ENCODE assay signal across 11 mouse cellular contexts in the genomic region with DNA sequence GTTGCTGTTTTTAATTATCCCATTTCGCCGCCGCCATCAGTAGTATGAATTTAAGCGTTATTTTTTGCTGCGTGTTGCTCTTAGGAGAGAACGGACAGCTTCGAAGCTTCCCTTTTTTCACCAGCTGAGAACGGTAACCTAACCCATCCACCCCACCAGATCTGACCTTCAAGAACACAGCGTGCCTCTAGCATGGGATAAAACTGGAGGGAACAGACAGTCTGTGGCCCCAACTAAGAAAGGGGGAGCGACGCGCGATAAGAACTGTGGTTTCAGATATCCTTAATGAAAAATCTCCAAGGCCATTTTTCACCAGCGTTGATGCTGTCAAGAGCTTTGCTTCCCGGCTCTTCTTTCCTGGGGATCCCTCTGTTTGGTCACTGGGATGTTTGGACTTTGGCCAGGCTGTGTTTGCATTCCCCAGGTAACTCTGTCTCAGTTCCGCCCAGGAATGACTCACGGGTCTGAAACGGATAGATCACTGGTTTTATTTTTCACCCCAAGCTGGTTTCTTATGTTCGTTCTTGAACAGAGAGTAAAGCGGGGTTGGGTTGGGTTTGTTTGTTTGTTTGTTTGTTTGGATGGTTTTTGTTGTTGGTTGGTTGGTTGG.
DNase-seq lines count a peak whose midpoint lies in the region; ATAC-seq lines count a peak whose summit lies in the region.
"Had no signal": no experiment of that assay in that cellular context is flagged by ENCODE, and none has a peak within 500 bp of the region (broad histone marks: within the 10 kb centered on the region; RNA-seq: fewer than 3 reads in every experiment).

No protein-coding gene starts in this region.

- no peak for ATAC-seq in forebrain, embryonic 16.5 days
- ATAC-seq in forebrain, embryonic 15.5 days (replicated peaks): no peak
- no peak for ATAC-seq in megakaryocyte-erythroid progenitor cell, adult 5-6 weeks (replicated peaks; ENCODE audit: low FRiP score, low TSS enrichment, poor library complexity, severe bottlenecking)

- H3K27me3 ChIP-seq in forebrain, embryonic 16.5 days (replicated peaks; ENCODE audit: control insufficient read depth, insufficient read depth, low read length): no peaks in the 10 kb centered on the region
- no peaks in the 10 kb centered on the region for H3K27me3 ChIP-seq in forebrain, embryonic 15.5 days
- H3K27me3 ChIP-seq: midbrain, embryonic 13.5 days had no signal

- peak overlapping the region; percentile 47; the same call in 1 of the 2 replicates for H3K4me2 ChIP-seq in forebrain, embryonic 16.5 days (ENCODE audit: low read length)
- H3K4me2 ChIP-seq in forebrain, embryonic 15.5 days (replicated peaks): no peak overlapping the region

- H3K9ac ChIP-seq in forebrain, embryonic 16.5 days (replicated peaks; ENCODE audit: low read depth, low read length): no peak overlapping the region
- no peak overlapping the region for H3K9ac ChIP-seq in forebrain, embryonic 15.5 days (replicated peaks)
- H3K9ac ChIP-seq: midbrain, embryonic 13.5 days had no signal

- H3K4me1 ChIP-seq in forebrain, embryonic 16.5 days (replicated peaks; ENCODE audit: control insufficient read depth, insufficient read depth, low read length): peaks cover 5% of the 10 kb centered on the region
- peaks cover 6% of the 10 kb centered on the region for H3K4me1 ChIP-seq in forebrain, embryonic 15.5 days
- H3K4me1 ChIP-seq: midbrain, embryonic 13.5 days had no signal

- H3K9me3 ChIP-seq in forebrain, embryonic 16.5 days (ENCODE audit: control insufficient read depth, low read length): no peaks in the 10 kb centered on the region
- H3K9me3 ChIP-seq in forebrain, embryonic 15.5 days: no peaks in the 10 kb centered on the region
- H3K9me3 ChIP-seq: midbrain, embryonic 13.5 days had no signal

- 83% methylated on average over 20 of the region's 20 CpGs for WGBS in forebrain, embryonic 16.5 days
- 86% methylated on average over 20 of the region's 20 CpGs for WGBS in forebrain, embryonic 15.5 days

- peak; percentile 8 for DNase-seq in embryo, embryonic 9.5 days (ENCODE audit: extremely low spot score)
- peak; percentile 52 for DNase-seq in kidney, postnatal 14 days
- DNase-seq in lung, postnatal 10 days: peak; percentile 8
- no peak for DNase-seq in adrenal gland, postnatal 4 days (ENCODE audit: low spot score in 2 of 2)
- no peak for DNase-seq in cerebellum, postnatal 36 days
- DNase-seq: cerebellum, adult 9-10 months; right cerebral cortex, postnatal 25 days had no signal

- H3K4me3 ChIP-seq in forebrain, embryonic 16.5 days (replicated peaks; ENCODE audit: low read length): no peak overlapping the region
- H3K4me3 ChIP-seq in forebrain, embryonic 15.5 days: no peak overlapping the region
- H3K4me3 ChIP-seq: midbrain, embryonic 13.5 days had no signal

- no peaks in the 10 kb centered on the region for H3K36me3 ChIP-seq in forebrain, embryonic 16.5 days (ENCODE audit: control insufficient read depth, insufficient read depth)
- no peaks in the 10 kb centered on the region for H3K36me3 ChIP-seq in forebrain, embryonic 15.5 days
- H3K36me3 ChIP-seq: midbrain, embryonic 13.5 days had no signal

- no peak overlapping the region for H3K27ac ChIP-seq in forebrain, embryonic 16.5 days (ENCODE audit: low read length)
- H3K27ac ChIP-seq in forebrain, embryonic 15.5 days (replicated peaks): no peak overlapping the region
- H3K27ac ChIP-seq: midbrain, embryonic 13.5 days had no signal

Comparison
In these comparisons a context has a peak if more than half of its experiments do, and no peak if none do; other contexts are left out.
1. DNase-seq: peak in embryo, embryonic 9.5 days (single experiment), kidney, postnatal 14 days (single experiment) and lung, postnatal 10 days (single experiment); none in adrenal gland, postnatal 4 days (0 of 2) and cerebellum, postnatal 36 days (0 of 2).